Mouse (Mus musculus) intestine, embryonic 15.5 days (tissue): ENCODE measurements around the gene Trh. TPM values are rescaled to one million over a fixed set of nuclear protein-coding genes. Genes with fewer than 3 reads are reported as not detected.

Experiments
- ATAC-seq: fragments of 200-750 bp; cut with Nextera tagmentation; 2 replicates; pipeline ENCODE4 v1.8.0; 2017; ENCODE audit warnings: moderate TSS enrichment, moderate library complexity
- H3K27ac ChIP-seq: fragments of 300-500 bp; sonication (generic); 2 replicates; pipeline ENCODE4 v1.5.1; 2015; ENCODE audit warnings: mild to moderate bottlenecking, inconsistent platforms
- H3K27me3 ChIP-seq: fragments of 300-500 bp; sonication (generic); replicated peaks from 2 replicates; pipeline ENCODE4 v1.6.1; 2015; ENCODE audit warnings: inconsistent platforms
- H3K36me3 ChIP-seq: fragments of 300-500 bp; sonication (generic); 2 replicates; pipeline ENCODE4 v1.6.1; 2015; ENCODE audit warnings: inconsistent platforms
- H3K4me1 ChIP-seq: fragments of 300-500 bp; sonication (generic); replicated peaks from 2 replicates; pipeline ENCODE4 v1.6.1; 2015; ENCODE audit warnings: inconsistent platforms
- H3K4me2 ChIP-seq: fragments of 300-500 bp; sonication (generic); replicated peaks from 2 replicates; pipeline ENCODE4 v1.6.1; 2015; ENCODE audit warnings: mild to moderate bottlenecking, inconsistent platforms
- H3K4me3 ChIP-seq: fragments of 300-500 bp; sonication (generic); replicated peaks from 2 replicates; pipeline ENCODE4 v1.5.1; 2015; ENCODE audit warnings: inconsistent platforms
- H3K9ac ChIP-seq: fragments of 300-500 bp; sonication (generic); 2 replicates; pipeline ENCODE4 v1.6.1; 2015; ENCODE audit warnings: inconsistent platforms
- H3K9me3 ChIP-seq: fragments of 300-500 bp; sonication (generic); 2 replicates; pipeline ENCODE4 v1.6.1; 2016; ENCODE audit warnings: inconsistent platforms
- WGBS: fragments of 180-500 bp; shearing (Covaris S2); methylation state at CpG from one replicate; pipeline ENCODE4 v1.1.7; 2015; 5-methylcytosine and 5-hydroxymethylcytosine counted together
- polyA plus RNA-seq: library from polyadenylated mRNA; unstranded; fragments of >200 nt; fragmentation: Nextera tagmentation; extraction: Ambion mirVana; gene quantifications from 2 replicates; pipeline ENCODE4 v1.2.1, GENCODE M21; 2015

The Trh gene
- polyA plus RNA-seq, 1 experiment from 2014 or later, result 4.4 TPM

GRCm38 (mm10) chr6:92253253-92253870, 8.9 kb upstream of the Trh start:
- ATAC-seq, result no peak
- WGBS, result 62% methylated on average over 3 of the region's 3 CpGs

GRCm38 (mm10) chr6:92247215-92247919, 2.9 kb upstream of the Trh start:
- H3K9me3 ChIP-seq, result no peaks in the 10 kb centered on the region

More at GRCm38 (mm10) chr6:92253253-92253870, 8.9 kb upstream of the Trh start:
- no peaks in the 10 kb centered on the region for H3K36me3 ChIP-seq
- no peak overlapping the region for H3K4me3 ChIP-seq
- H3K9ac ChIP-seq, result no peak overlapping the region
- no peaks in the 10 kb centered on the region for H3K27me3 ChIP-seq
- no peaks in the 10 kb centered on the region for H3K9me3 ChIP-seq
- H3K4me1 ChIP-seq, result no peaks in the 10 kb centered on the region
- H3K4me2 ChIP-seq, result no peak overlapping the region
- H3K27ac ChIP-seq, result no peak overlapping the region

GRCm38 (mm10) chr6:92246335-92246734, 1.9 kb upstream of the Trh start:
- peaks cover 5% of the 10 kb centered on the region; the same call in 1 of the 2 replicates for H3K4me1 ChIP-seq
- no peak overlapping the region for H3K27ac ChIP-seq
- 23% methylated on average over 3 of the region's 3 CpGs for WGBS
- H3K9me3 ChIP-seq, result no peaks in the 10 kb centered on the region
- no peak for ATAC-seq
- no peaks in the 10 kb centered on the region for H3K36me3 ChIP-seq
- no peak overlapping the region for H3K9ac ChIP-seq
- H3K4me2 ChIP-seq, result no peak overlapping the region
- H3K4me3 ChIP-seq, result no peak overlapping the region
- peaks cover 34% of the 10 kb centered on the region for H3K27me3 ChIP-seq

More at GRCm38 (mm10) chr6:92247215-92247919, 2.9 kb upstream of the Trh start:
- H3K36me3 ChIP-seq, result no peaks in the 10 kb centered on the region
- no peak overlapping the region for H3K4me2 ChIP-seq
- no peak overlapping the region for H3K4me3 ChIP-seq
- H3K27me3 ChIP-seq, result peaks cover 34% of the 10 kb centered on the region
- ATAC-seq, result no peak
- 34% methylated on average over 7 of the region's 7 CpGs for WGBS
- no peak overlapping the region for H3K27ac ChIP-seq
- no peak overlapping the region for H3K9ac ChIP-seq
- H3K4me1 ChIP-seq, result peaks cover 5% of the 10 kb centered on the region; the same call in 1 of the 2 replicates

- Histone ChIP-seq H3K27me3 (peaks cover 32% of the 10 kb centered on the region), H3K4me2 (no peak overlapping the region), H3K4me1 (peaks cover 5% of the 10 kb centered on the region; the same call in 1 of the 2 replicates), H3K4me3 (no peak overlapping the region), H3K9ac (no peak overlapping the region), H3K9me3 (no peaks in the 10 kb centered on the region), H3K27ac (no peak overlapping the region), H3K36me3 (no peaks in the 10 kb centered on the region)
- peak; percentile 96 for ATAC-seq
- whole genome bisulfite sequencing, result 50% methylated on average over 3 of the region's 3 CpGs
Observed at GRCm38 (mm10) chr6:92241178-92241906, 3.1 kb downstream of the Trh start.

- WGBS, result 69% methylated on average over 12 of the region's 12 CpGs
- Histone ChIP-seq H3K9me3 (no peaks in the 10 kb centered on the region), H3K9ac (no peak overlapping the region), H3K4me2 (no peak overlapping the region), H3K27ac (no peak overlapping the region), H3K36me3 (no peaks in the 10 kb centered on the region), H3K27me3 (no peaks in the 10 kb centered on the region), H3K4me1 (no peaks in the 10 kb centered on the region), H3K4me3 (no peak overlapping the region)
- no peak for ATAC-seq
Observed at GRCm38 (mm10) chr6:92235036-92235435, 9.4 kb downstream of the Trh start.

GRCm38 (mm10) chr6:92231762-92232161, 12.7 kb downstream of the Trh start:
- H3K4me1 ChIP-seq, result no peaks in the 10 kb centered on the region
- WGBS, result 58% methylated on average over 4 of the region's 4 CpGs
- H3K4me2 ChIP-seq, result no peak overlapping the region
- no peak for ATAC-seq
- no peaks in the 10 kb centered on the region for H3K9me3 ChIP-seq
- H3K9ac ChIP-seq, result no peak overlapping the region
- no peak overlapping the region for H3K27ac ChIP-seq
- H3K4me3 ChIP-seq, result no peak overlapping the region
- H3K36me3 ChIP-seq, result no peaks in the 10 kb centered on the region
- H3K27me3 ChIP-seq, result no peaks in the 10 kb centered on the region

- WGBS, result 75% methylated on average over 1 of the region's 1 CpGs
Observed at GRCm38 (mm10) chr6:92231356-92231755, 13.1 kb downstream of the Trh start.

GRCm38 (mm10) chr6:92229586-92229985, 14.9 kb downstream of the Trh start:
- no peak overlapping the region for H3K4me2 ChIP-seq
- no peak for ATAC-seq
- H3K27me3 ChIP-seq, result no peaks in the 10 kb centered on the region
- H3K9ac ChIP-seq, result no peak overlapping the region
- H3K9me3 ChIP-seq, result no peaks in the 10 kb centered on the region
- WGBS, result 82% methylated on average over 2 of the region's 2 CpGs
- H3K36me3 ChIP-seq, result no peaks in the 10 kb centered on the region
- no peak overlapping the region for H3K27ac ChIP-seq
- no peak overlapping the region for H3K4me3 ChIP-seq
- H3K4me1 ChIP-seq, result no peaks in the 10 kb centered on the region

More at GRCm38 (mm10) chr6:92231356-92231755, 13.1 kb downstream of the Trh start:
- Histone ChIP-seq H3K4me3 (no peak overlapping the region), H3K27me3 (no peaks in the 10 kb centered on the region), H3K36me3 (no peaks in the 10 kb centered on the region), H3K9ac (no peak overlapping the region), H3K4me2 (no peak overlapping the region), H3K27ac (no peak overlapping the region), H3K4me1 (no peaks in the 10 kb centered on the region), H3K9me3 (no peaks in the 10 kb centered on the region)
- ATAC-seq, result no peak

- Histone ChIP-seq H3K4me1 (no peaks in the 10 kb centered on the region), H3K36me3 (no peaks in the 10 kb centered on the region), H3K4me3 (no peak overlapping the region), H3K4me2 (no peak overlapping the region), H3K27me3 (no peaks in the 10 kb centered on the region), H3K9ac (no peak overlapping the region), H3K27ac (no peak overlapping the region), H3K9me3 (no peaks in the 10 kb centered on the region)
- no peak for ATAC-seq
Observed at GRCm38 (mm10) chr6:92229103-92229502, 15.3 kb downstream of the Trh start.

- H3K4me3 ChIP-seq, result no peak overlapping the region
- H3K27ac ChIP-seq, result no peak overlapping the region
- no peak overlapping the region for H3K9ac ChIP-seq
- H3K27me3 ChIP-seq, result no peaks in the 10 kb centered on the region
- no peak overlapping the region for H3K4me2 ChIP-seq
- H3K4me1 ChIP-seq, result no peaks in the 10 kb centered on the region
- H3K9me3 ChIP-seq, result no peaks in the 10 kb centered on the region
- H3K36me3 ChIP-seq, result no peaks in the 10 kb centered on the region
- 54% methylated on average over 1 of the region's 1 CpGs for WGBS
- ATAC-seq, result no peak; the same call in 1 of the 2 replicates
Observed at GRCm38 (mm10) chr6:92224981-92225380, 19.5 kb downstream of the Trh start.

- no peak for ATAC-seq
- Histone ChIP-seq H3K36me3 (no peaks in the 10 kb centered on the region), H3K9me3 (no peaks in the 10 kb centered on the region), H3K27me3 (no peaks in the 10 kb centered on the region), H3K4me2 (no peak overlapping the region), H3K9ac (no peak overlapping the region), H3K27ac (no peak overlapping the region), H3K4me3 (no peak overlapping the region), H3K4me1 (no peaks in the 10 kb centered on the region)
- 82% methylated on average over 3 of the region's 3 CpGs for WGBS
Observed at GRCm38 (mm10) chr6:92222021-92222420, 22.4 kb downstream of the Trh start.

- WGBS, result 68% methylated on average over 6 of the region's 6 CpGs
- H3K9me3 ChIP-seq, result no peaks in the 10 kb centered on the region
- no peak overlapping the region for H3K27ac ChIP-seq
- no peak overlapping the region for H3K4me3 ChIP-seq
- no peaks in the 10 kb centered on the region for H3K4me1 ChIP-seq
- no peaks in the 10 kb centered on the region for H3K36me3 ChIP-seq
- no peak overlapping the region for H3K4me2 ChIP-seq
- no peak overlapping the region for H3K9ac ChIP-seq
- ATAC-seq, result no peak
- no peaks in the 10 kb centered on the region for H3K27me3 ChIP-seq
Observed at GRCm38 (mm10) chr6:92221604-92222003, 22.8 kb downstream of the Trh start.
